Mouse (Mus musculus) hindbrain, embryonic 12.5 days (tissue): ENCODE results near the gene Zfp212. TPM values are rescaled to one million over a fixed set of nuclear protein-coding genes. Genes with fewer than 3 reads are reported as not detected.
"Not testable (repeated sequence)": the region's sequence is repeated elsewhere in the genome, so short reads cannot be mapped to it uniquely, and the experiment has no call there.

ENCODE experiments used
- ATAC-seq: fragments of 200-750 bp; cut with Nextera tagmentation; 2 replicates; pipeline ENCODE4 v1.8.0; 2017; ENCODE audit warnings: moderate TSS enrichment; ENCODE audit not compliant: low FRiP score
- H3K27ac ChIP-seq: fragments of 300-500 bp; sonication (generic); 2 replicates; pipeline ENCODE4 v1.5.1; 2016; ENCODE audit warnings: mild to moderate bottlenecking
- H3K27me3 ChIP-seq: fragments of 300-500 bp; sonication (generic); 2 replicates; pipeline ENCODE4 v1.6.1; 2016; ENCODE audit warnings: mild to moderate bottlenecking
- H3K36me3 ChIP-seq: fragments of 300-500 bp; sonication (generic); 2 replicates; pipeline ENCODE4 v1.6.1; 2016; ENCODE audit warnings: mild to moderate bottlenecking
- H3K4me1 ChIP-seq: fragments of 300-500 bp; sonication (generic); 2 replicates; pipeline ENCODE4 v1.6.1; 2016
- H3K4me2 ChIP-seq: fragments of 300-500 bp; sonication (generic); replicated peaks from 2 replicates; pipeline ENCODE4 v1.6.1; 2016; ENCODE audit warnings: mild to moderate bottlenecking
- H3K4me3 ChIP-seq: fragments of 300-500 bp; sonication (generic); 2 replicates; pipeline ENCODE4 v1.5.1; 2016; ENCODE audit warnings: mild to moderate bottlenecking
- H3K9ac ChIP-seq: fragments of 300-500 bp; sonication (generic); 2 replicates; pipeline ENCODE4 v1.6.1; 2016; ENCODE audit warnings: mild to moderate bottlenecking, moderate library complexity
- H3K9me3 ChIP-seq: fragments of 300-500 bp; sonication (generic); replicated peaks from 2 replicates; pipeline ENCODE4 v1.6.1; 2016; ENCODE audit warnings: mild to moderate bottlenecking
- WGBS: fragments of 180-500 bp; shearing (Covaris S2); methylation state at CpG from one replicate; pipeline ENCODE4 v1.1.7; 2016; 5-methylcytosine and 5-hydroxymethylcytosine counted together
- polyA plus RNA-seq: library from polyadenylated mRNA; unstranded; fragments of >200 nt; fragmentation: Nextera tagmentation; extraction: Ambion mirVana; gene quantifications from 2 replicates; pipeline ENCODE4 v1.2.1, GENCODE M21; 2016

Zfp212 gene
- polyA plus RNA-seq, 1 experiment from 2014 or later, result 19.7 TPM

DNA sequence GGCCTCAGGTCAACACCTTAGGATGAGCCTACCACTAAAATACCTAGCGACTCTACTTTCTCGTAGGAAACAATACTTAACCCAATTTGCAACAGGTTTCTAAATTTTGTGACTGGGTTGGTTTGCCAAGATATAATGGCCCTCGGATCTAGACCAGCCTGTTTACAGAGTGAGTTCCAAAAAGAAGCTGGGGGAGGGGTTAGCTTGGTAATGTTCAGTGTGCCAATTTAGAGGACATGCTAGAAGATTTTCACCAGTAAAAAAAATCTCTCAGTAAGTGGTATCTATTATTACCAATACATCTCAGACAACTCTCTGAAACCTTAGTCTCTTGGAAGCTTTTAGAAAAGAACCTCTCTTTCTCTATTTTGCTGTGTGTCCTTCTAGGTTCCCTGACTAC is 23.4 kb downstream of the Zfp212 start:
- peaks cover 12% of the 10 kb centered on the region for H3K36me3 ChIP-seq
- H3K4me2 ChIP-seq, result peak overlapping the region; percentile 69
- no peaks in the 10 kb centered on the region for H3K9me3 ChIP-seq
- peaks cover 5% of the 10 kb centered on the region; the same call in 1 of the 2 replicates for H3K4me1 ChIP-seq
- H3K27me3 ChIP-seq, result no peaks in the 10 kb centered on the region
- no peak overlapping the region for H3K27ac ChIP-seq
- peak overlapping the region; percentile 41 for H3K4me3 ChIP-seq
- WGBS, result 86% methylated on average over 3 of the region's 3 CpGs
- no peak for ATAC-seq
- peak overlapping the region; percentile 66 for H3K9ac ChIP-seq

DNA sequence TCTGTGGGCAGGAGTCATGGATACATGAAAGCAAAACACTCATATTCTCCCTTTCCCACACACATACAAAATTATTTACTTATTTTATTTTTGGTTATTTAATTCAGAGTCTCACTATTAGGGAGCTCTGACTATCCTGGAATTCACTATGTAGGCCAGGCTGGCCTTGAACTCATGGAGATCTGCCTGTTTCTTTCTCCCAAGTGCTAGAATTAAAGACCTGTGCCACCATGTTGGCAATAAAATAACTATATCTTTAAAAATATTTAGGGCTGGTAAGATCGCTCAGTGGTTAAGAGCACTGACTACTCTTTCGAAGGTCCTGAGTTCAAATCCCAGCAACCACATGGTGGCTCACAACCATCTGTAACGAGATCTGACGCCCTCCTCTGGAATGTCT is 27.1 kb downstream of the Zfp212 start:
- Histone ChIP-seq H3K9ac (no peak overlapping the region), H3K4me2 (no peak overlapping the region), H3K36me3 (peaks cover 15% of the 10 kb centered on the region), H3K4me3 (no peak overlapping the region), H3K27ac (no peak overlapping the region), H3K9me3 (no peaks in the 10 kb centered on the region), H3K4me1 (peaks cover 5% of the 10 kb centered on the region; the same call in 1 of the 2 replicates), H3K27me3 (peaks cover 1% of the 10 kb centered on the region; the same call in 1 of the 2 replicates)
- 93% methylated on average over 4 of the region's 4 CpGs for WGBS
- no peak for ATAC-seq

DNA sequence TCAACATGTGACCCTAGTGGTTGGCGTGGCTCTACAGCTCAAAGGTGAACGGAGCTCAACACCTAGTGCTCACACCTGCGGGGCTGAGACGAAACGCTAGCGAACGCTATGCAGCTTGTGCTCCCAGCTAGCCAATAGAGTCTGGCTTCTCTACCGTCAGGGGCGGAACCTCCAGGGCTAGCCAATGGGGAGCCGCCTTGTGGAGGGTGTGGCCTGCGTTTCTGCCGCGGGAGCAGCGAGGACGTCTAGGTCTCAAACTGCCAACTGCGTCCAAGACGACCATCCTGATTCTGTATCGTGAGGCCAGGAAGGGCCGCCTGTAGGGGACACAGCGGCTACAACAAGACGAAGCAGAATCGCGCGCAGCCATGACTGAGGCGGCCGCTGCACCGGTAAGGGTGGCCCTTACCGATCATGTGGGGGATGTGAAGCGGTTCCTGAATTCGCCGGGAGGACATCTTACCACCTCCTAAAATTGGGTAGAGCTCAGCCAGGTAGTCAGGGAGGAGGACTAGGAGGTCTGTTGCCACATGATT is 33.0 kb downstream of the Zfp212 start, which contains the start of gene Zfp956:
Gene Zfp956, plus strand, starts transcription at position 200 of the 536 bp plus-strand sequence.
- ATAC-seq, result peak; percentile 99
- WGBS, result under 1% methylated on average over 31 of the region's 31 CpGs

DNA sequence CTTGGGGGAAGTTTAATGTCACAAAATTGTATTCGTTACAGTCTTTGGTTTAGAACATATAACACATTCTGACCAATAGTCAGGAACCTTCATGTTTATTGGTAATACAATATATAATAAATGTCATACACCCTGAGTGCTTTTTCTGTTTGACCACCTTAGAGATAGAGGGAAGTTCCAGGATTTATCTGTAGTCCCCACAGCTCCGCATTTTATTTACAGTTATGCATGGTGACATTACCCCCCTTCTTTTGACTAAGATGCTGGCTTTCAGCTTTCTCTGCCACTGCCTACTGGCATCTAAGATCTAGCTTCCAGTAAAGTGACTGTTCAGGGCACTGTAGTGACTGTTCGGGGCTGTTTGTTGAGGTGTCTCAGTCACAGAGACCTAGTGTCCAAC is 34.1 kb downstream of the Zfp212 start:
- no peak overlapping the region for H3K27ac ChIP-seq
- 0 out of 2 replicates have a peak, but pooled peaks cover 17% of the 10 kb centered on the region for H3K36me3 ChIP-seq
- H3K9ac ChIP-seq, result no peak overlapping the region
- 0 out of 2 replicates have a peak, but pooled peaks cover 4% of the 10 kb centered on the region for H3K4me1 ChIP-seq
- WGBS, result 90% methylated on average over 3 of the region's 3 CpGs
- no peak for ATAC-seq
- no peaks in the 10 kb centered on the region for H3K9me3 ChIP-seq
- H3K4me3 ChIP-seq, result peak overlapping the region; percentile 47; the same call in 1 of the 2 replicates
- peak overlapping the region; percentile 70 for H3K4me2 ChIP-seq
- H3K27me3 ChIP-seq, result peaks cover 3% of the 10 kb centered on the region; the same call in 1 of the 2 replicates

More for the DNA sequence above, 33.0 kb downstream of the Zfp212 start, which contains the start of gene Zfp956:
- Histone ChIP-seq H3K4me1 (0 out of 2 replicates have a peak, but pooled peaks cover 4% of the 10 kb centered on the region), H3K36me3 (0 out of 2 replicates have a peak, but pooled peaks cover 11% of the 10 kb centered on the region), H3K27me3 (peaks cover 3% of the 10 kb centered on the region; the same call in 1 of the 2 replicates), H3K4me3 (peak within 1 kb of the TSS; percentile 47), H3K9ac (peak within 1 kb of the TSS; percentile 63), H3K4me2 (peak within 1 kb of the TSS; percentile 70), H3K9me3 (no peaks in the 10 kb centered on the region), H3K27ac (peak within 1 kb of the TSS; percentile 55)

DNA sequence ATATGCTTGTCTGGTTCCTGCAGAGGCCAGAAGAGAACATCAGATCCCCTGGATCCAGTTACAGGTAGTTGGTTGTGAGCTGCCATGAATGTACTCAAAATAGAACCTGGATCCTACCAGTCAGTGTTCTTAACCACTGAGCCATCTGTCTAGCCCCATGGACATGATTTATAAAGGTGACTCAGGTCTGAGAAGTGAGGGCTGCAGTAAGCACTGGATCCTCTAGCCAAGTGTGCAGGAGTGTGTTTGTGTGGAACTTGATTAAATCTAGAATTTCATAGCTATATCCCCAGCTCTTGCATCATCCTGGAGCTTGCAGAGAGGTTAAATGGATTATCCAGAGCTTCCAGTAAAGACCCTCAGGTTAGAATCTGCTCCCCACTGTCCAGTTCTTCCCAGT is 37.5 kb downstream of the Zfp212 start:
- no peak overlapping the region for H3K9ac ChIP-seq
- ATAC-seq, result no peak
- H3K27ac ChIP-seq, result no peak overlapping the region
- no peaks in the 10 kb centered on the region for H3K27me3 ChIP-seq
- no peak overlapping the region for H3K4me2 ChIP-seq
- H3K4me1 ChIP-seq, result 0 out of 2 replicates have a peak, but pooled peaks cover 4% of the 10 kb centered on the region
- H3K4me3 ChIP-seq, result no peak overlapping the region
- peaks cover 30% of the 10 kb centered on the region for H3K36me3 ChIP-seq
- no peaks in the 10 kb centered on the region for H3K9me3 ChIP-seq

DNA sequence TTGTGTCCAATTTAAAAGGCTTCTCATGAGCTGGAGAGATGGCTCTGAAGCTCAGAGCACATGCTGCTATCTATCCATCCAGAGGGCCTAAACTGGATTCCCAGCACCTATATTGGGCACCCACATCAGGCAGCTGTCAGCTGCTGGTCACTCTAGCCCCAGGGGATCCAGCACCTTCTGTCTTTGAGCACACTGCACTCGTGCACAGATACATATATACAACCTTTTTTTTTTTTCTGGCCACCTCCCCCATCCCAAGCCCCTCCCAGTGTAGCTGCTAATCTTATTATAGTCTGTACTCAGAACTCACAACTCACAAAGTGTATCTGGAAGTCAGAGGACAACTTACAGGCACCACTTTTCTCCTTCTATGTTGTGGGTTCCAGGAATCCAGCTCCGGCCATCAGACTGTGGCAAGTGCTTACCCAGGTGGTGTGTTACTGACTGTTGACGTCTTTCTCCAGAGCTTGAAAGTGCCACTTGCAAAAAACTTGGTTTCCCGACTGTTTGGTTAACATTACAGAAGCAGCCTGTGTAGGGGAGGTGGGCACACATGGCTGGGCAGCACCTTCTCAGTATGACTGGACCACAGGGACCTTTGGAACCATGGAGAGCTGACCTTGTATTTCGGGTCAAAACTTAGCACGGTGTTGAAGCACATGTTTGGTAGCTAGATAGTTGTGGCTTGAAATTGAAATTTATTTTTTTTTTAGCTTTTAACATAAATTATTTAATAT is 40.6 kb downstream of the Zfp212 start:
- ATAC-seq, result no peak

DNA sequence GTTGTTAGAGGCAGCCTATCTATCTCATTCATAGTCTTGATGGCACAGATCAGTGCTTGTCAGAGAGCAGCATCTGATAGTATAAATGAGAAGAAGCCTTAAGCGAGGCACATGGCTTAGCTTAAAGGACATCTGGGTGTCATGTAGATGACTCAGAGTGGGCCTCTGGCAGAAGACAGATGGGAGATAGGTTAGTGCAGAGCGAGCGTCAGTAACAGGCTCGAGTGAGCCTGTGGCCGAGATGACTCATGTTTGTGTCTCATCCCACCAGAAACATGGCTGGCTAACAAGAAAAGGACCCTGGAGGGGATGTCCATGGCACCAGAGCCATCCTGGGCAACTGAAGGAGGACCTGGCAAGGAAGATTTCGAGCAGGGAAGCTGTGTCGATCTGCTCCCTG is 42.8 kb downstream of the Zfp212 start:
- ATAC-seq, result no peak
- Histone ChIP-seq H3K9ac (no peak overlapping the region), H3K27me3 (no peaks in the 10 kb centered on the region), H3K36me3 (peaks cover 46% of the 10 kb centered on the region), H3K9me3 (no peaks in the 10 kb centered on the region), H3K27ac (no peak overlapping the region), H3K4me2 (no peak overlapping the region), H3K4me1 (no peaks in the 10 kb centered on the region), H3K4me3 (no peak overlapping the region)
- 88% methylated on average over 7 of the region's 7 CpGs for WGBS

More for the DNA sequence above, 40.6 kb downstream of the Zfp212 start:
- Histone ChIP-seq H3K4me2 (no peak overlapping the region), H3K4me3 (no peak overlapping the region), H3K4me1 (no peaks in the 10 kb centered on the region), H3K9ac (no peak overlapping the region), H3K27ac (no peak overlapping the region), H3K27me3 (no peaks in the 10 kb centered on the region), H3K9me3 (no peaks in the 10 kb centered on the region), H3K36me3 (peaks cover 53% of the 10 kb centered on the region)
- 90% methylated on average over 6 of the region's 6 CpGs for whole genome bisulfite sequencing

DNA sequence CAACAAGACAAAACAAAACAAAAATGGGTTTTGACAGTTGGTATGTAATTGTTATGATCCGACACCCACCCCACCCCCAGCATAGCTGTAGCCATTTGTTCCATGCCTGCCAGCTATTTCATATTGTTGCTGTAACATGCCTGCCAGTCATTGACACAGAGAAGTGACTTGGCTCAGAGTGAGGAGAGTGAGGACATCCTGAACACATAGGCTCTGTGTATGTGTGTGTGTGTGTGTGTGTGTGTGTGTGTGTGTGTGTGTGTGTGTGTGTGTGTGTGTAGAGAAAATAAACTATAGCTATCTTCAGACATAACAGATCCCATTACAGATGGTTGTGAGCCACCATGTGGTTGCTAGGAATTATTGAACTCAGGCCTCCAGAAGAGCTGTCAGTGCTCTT is 47.9 kb downstream of the Zfp212 start:
- not testable (repeated sequence) for H3K9me3 ChIP-seq, H3K27ac ChIP-seq, H3K27me3 ChIP-seq, H3K4me1 ChIP-seq, H3K9ac ChIP-seq, ATAC-seq, H3K4me2 ChIP-seq, H3K4me3 ChIP-seq
- WGBS, result 71% methylated on average over 1 of the region's 1 CpGs
- peaks cover 22% of the 10 kb centered on the region for H3K36me3 ChIP-seq

DNA sequence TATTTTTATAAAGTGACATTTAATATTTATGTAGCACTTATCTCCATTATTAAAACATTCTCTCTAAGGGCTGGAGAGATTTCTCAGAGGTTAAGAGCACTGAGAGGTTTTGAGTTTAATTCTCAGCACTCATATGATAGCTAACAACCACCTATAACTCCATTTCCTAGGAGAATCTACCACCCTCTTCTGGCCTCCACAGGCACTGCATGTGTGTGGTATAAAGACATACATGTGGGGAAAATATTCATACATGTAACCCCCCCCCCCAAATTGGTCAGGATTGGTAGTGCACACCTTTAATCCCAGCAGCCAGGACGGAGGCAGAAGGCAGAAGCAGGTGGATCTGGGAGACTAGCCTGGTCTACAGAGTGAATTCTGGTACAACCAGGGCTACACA is 54.3 kb downstream of the Zfp212 start:
- ATAC-seq, result no peak
- H3K4me2 ChIP-seq, result no peak overlapping the region
- WGBS, result 84% methylated on average over 1 of the region's 1 CpGs
- H3K9me3 ChIP-seq, result no peaks in the 10 kb centered on the region
- H3K9ac ChIP-seq, result no peak overlapping the region
- no peaks in the 10 kb centered on the region for H3K27me3 ChIP-seq
- no peaks in the 10 kb centered on the region for H3K36me3 ChIP-seq
- H3K27ac ChIP-seq, result no peak overlapping the region
- H3K4me1 ChIP-seq, result no peaks in the 10 kb centered on the region
- no peak overlapping the region for H3K4me3 ChIP-seq

DNA sequence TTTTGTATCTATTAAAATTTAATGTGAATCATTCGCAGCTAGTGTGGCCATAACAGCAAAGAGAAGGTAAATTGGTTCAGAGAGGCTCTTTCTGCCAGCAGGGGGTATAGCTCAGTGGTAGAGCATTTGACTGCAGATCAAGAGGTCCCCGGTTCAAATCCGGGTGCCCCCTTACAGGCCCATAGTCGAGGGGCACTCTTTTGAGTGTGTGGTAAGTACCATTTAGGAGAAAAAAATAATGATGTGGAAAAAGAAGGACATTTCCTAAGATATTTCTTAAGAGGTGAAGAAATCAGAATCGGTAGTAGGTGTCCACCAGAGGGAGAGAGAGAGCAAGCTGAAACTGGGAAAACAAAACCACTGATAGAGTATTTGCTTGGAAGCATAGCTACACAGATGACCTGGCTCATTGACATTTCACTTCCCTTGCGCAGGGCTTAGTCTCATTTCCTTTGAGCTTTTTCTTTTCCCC is 58.7 kb downstream of the Zfp212 start:
- no peak overlapping the region for H3K4me2 ChIP-seq
- no peaks in the 10 kb centered on the region for H3K4me1 ChIP-seq
- H3K9me3 ChIP-seq, result no peaks in the 10 kb centered on the region
- H3K4me3 ChIP-seq, result no peak overlapping the region
- ATAC-seq, result no peak
- H3K27me3 ChIP-seq, result no peaks in the 10 kb centered on the region
- no peaks in the 10 kb centered on the region for H3K36me3 ChIP-seq
- H3K27ac ChIP-seq, result no peak overlapping the region
- WGBS, result 22% methylated on average over 6 of the region's 6 CpGs
- no peak overlapping the region for H3K9ac ChIP-seq
